Mouse (Mus musculus): ENCODE results near the gene Ankfy1.
A peak's percentile ranks its signal among the peaks of the same experiment; 100 is the strongest.
"Not testable (repeated sequence)": the region's sequence is repeated elsewhere in the genome, so short reads cannot be mapped to it uniquely, and the experiment has no call there.

The Ankfy1 gene

GRCm38 (mm10) chr11:72689551-72690510 is at the start of gene Ankfy1:
Gene Ankfy1, plus strand, starts transcription at chr11:72690006.
- DNase-seq (ENCODE audit: low read depth, low spot score), result peak; percentile 93

- no peak for DNase-seq (ENCODE audit: low read depth, low spot score)
These were observed 47.1 kb upstream of the Ankfy1 start for GRCm38 (mm10) chr11:72642730-72643129.

GRCm38 (mm10) chr11:72645386-72645785 is 44.4 kb upstream of the Ankfy1 start:
- DNase-seq (ENCODE audit: low read depth, low spot score), result no peak

- no peak for DNase-seq (ENCODE audit: low read depth, low spot score)
These were observed 39.5 kb upstream of the Ankfy1 start for GRCm38 (mm10) chr11:72650347-72650746.

- no peak for DNase-seq (ENCODE audit: low read depth, low spot score)
These were observed 29.9 kb upstream of the Ankfy1 start for GRCm38 (mm10) chr11:72659918-72660317.

GRCm38 (mm10) chr11:72660359-72660758 is 29.4 kb upstream of the Ankfy1 start:
- no peak for DNase-seq (ENCODE audit: low read depth, low spot score)

GRCm38 (mm10) chr11:72664641-72665040 is 25.2 kb upstream of the Ankfy1 start:
- DNase-seq (ENCODE audit: low read depth, low spot score), result no peak

- no peak for DNase-seq (ENCODE audit: low read depth, low spot score)
These were observed 19.2 kb upstream of the Ankfy1 start for GRCm38 (mm10) chr11:72670634-72671033.

- no peak for DNase-seq (ENCODE audit: low read depth, low spot score)
These were observed 18.4 kb upstream of the Ankfy1 start for GRCm38 (mm10) chr11:72671294-72671988.

GRCm38 (mm10) chr11:72672438-72672837 is 17.4 kb upstream of the Ankfy1 start:
- DNase-seq (ENCODE audit: low read depth, low spot score), result no peak

- no peak for DNase-seq (ENCODE audit: low read depth, low spot score)
These were observed 14.5 kb upstream of the Ankfy1 start for GRCm38 (mm10) chr11:72675280-72675679.

- DNase-seq (ENCODE audit: low read depth, low spot score), result no peak
These were observed 9.1 kb upstream of the Ankfy1 start for GRCm38 (mm10) chr11:72680726-72681125.

GRCm38 (mm10) chr11:72683402-72683801 is 6.4 kb upstream of the Ankfy1 start:
- DNase-seq (ENCODE audit: low read depth, low spot score), result no peak

- no peak for DNase-seq (ENCODE audit: low read depth, low spot score)
These were observed 3.1 kb upstream of the Ankfy1 start for GRCm38 (mm10) chr11:72686697-72687096.

- no peak for DNase-seq (ENCODE audit: low read depth, low spot score)
These were observed 1.6 kb upstream of the Ankfy1 start for GRCm38 (mm10) chr11:72688242-72688641.

- DNase-seq (ENCODE audit: low read depth, low spot score), result no peak
These were observed 691 bp upstream of the Ankfy1 start for GRCm38 (mm10) chr11:72689115-72689514.

GRCm38 (mm10) chr11:72692353-72692752 is 2.5 kb downstream of the Ankfy1 start:
- no peak for DNase-seq (ENCODE audit: low read depth, low spot score)

GRCm38 (mm10) chr11:72695025-72695424 is 5.2 kb downstream of the Ankfy1 start:
- no peak for DNase-seq (ENCODE audit: low read depth, low spot score)

- no peak for DNase-seq (ENCODE audit: low read depth, low spot score)
These were observed 6.7 kb downstream of the Ankfy1 start for GRCm38 (mm10) chr11:72696368-72696971.

GRCm38 (mm10) chr11:72697323-72697722 is 7.5 kb downstream of the Ankfy1 start:
- no peak for DNase-seq (ENCODE audit: low read depth, low spot score)

GRCm38 (mm10) chr11:72705111-72705510 is 15.3 kb downstream of the Ankfy1 start:
- not testable (repeated sequence) for DNase-seq (ENCODE audit: low read depth, low spot score)

- DNase-seq (ENCODE audit: low read depth, low spot score), result no peak
These were observed 22.9 kb downstream of the Ankfy1 start for GRCm38 (mm10) chr11:72712721-72713120.

Data from embryo, embryonic 11.5 days (tissue).